Mouse (Mus musculus): ENCODE results near the gene Mtus2.

GRCm38 (mm10) chr5:148280321-148280720, 323.2 kb downstream of the Mtus2 start:
- TF ChIP-seq POLR2A (IDR thresholded peaks at IDR 0.05; ENCODE audit: extremely low read depth, insufficient read depth, low read length): no peak
- no peak for TF ChIP-seq CTCF (IDR thresholded peaks at IDR 0.05; ENCODE audit: low read depth, low read length)
